Mouse (Mus musculus) liver, embryonic 14.5 days (tissue): ENCODE data around the gene Lce1a2. TPM values are rescaled to one million over a fixed set of nuclear protein-coding genes. Genes with fewer than 3 reads are reported as not detected.
"Not testable (repeated sequence)": the region's sequence is repeated elsewhere in the genome, so short reads cannot be mapped to it uniquely, and the experiment has no call there.

Source experiments
- ATAC-seq: fragments of 200-750 bp; cut with Nextera tagmentation; 2 replicates; pipeline ENCODE4 v1.8.0; 2017; ENCODE audit warnings: moderate number of reproducible peaks, mild to moderate bottlenecking, moderate library complexity; ENCODE audit not compliant: insufficient read depth
- DNase-seq, 3 experiments: peaks; one replicate each; pipeline ENCODE4 v3.0.0-alpha.2; 2012 to 2013; ENCODE audit warnings: low read depth in 3 of 3, low spot score in 3 of 3
- H3K27ac ChIP-seq: fragments of 300-500 bp; sonication (generic); 2 replicates; pipeline ENCODE4 v1.5.1; 2014; ENCODE audit warnings: moderate library complexity, mild to moderate bottlenecking, control low read depth, inconsistent platforms
- H3K27me3 ChIP-seq: fragments of 300-500 bp; sonication (generic); 2 replicates; pipeline ENCODE4 v1.6.1; 2014; ENCODE audit warnings: mild to moderate bottlenecking, low read length, moderate library complexity; ENCODE audit not compliant: control insufficient read depth, insufficient read depth
- H3K36me3 ChIP-seq: fragments of 300-500 bp; sonication (generic); replicated peaks from 2 replicates; pipeline ENCODE4 v1.6.1; 2014; ENCODE audit warnings: low read depth; ENCODE audit not compliant: control insufficient read depth, insufficient read depth
- H3K4me1 ChIP-seq, 2 experiments: fragments of 200-500 bp in 1 of 2; fragments of 300-500 bp in 1 of 2; sonication (generic) in 1 of 2; replicated peaks; 2 replicates each; pipeline ENCODE4 v1.6.1; 2012 to 2014; ENCODE audit warnings: antibody characterized with exemption in 1 of 2, inconsistent platforms in 1 of 2, low read length in 1 of 2; ENCODE audit not compliant: control insufficient read depth in 2 of 2, insufficient read depth in 2 of 2
- H3K4me2 ChIP-seq: fragments of 300-500 bp; sonication (generic); 2 replicates; pipeline ENCODE4 v1.6.1; 2014; ENCODE audit warnings: low read depth, mild to moderate bottlenecking, control low read depth, moderate library complexity
- H3K4me3 ChIP-seq, 2 experiments: fragments of 200-500 bp in 1 of 2; fragments of 300-500 bp in 1 of 2; sonication (generic) in 1 of 2; 2 replicates each; pipeline ENCODE4 v1.5.1; 2012 to 2014; ENCODE audit warnings: low read depth in 2 of 2, low read length in 2 of 2, mild to moderate bottlenecking in 2 of 2, control low read depth in 1 of 2, inconsistent platforms in 1 of 2, moderate library complexity in 1 of 2; ENCODE audit not compliant: insufficient read depth in 1 of 2
- H3K9ac ChIP-seq: fragments of 300-500 bp; sonication (generic); replicated peaks from 2 replicates; pipeline ENCODE4 v1.6.1; 2014; ENCODE audit warnings: mild to moderate bottlenecking, control low read depth, moderate library complexity
- H3K9me3 ChIP-seq: fragments of 300-500 bp; sonication (generic); 2 replicates; pipeline ENCODE4 v1.6.1; 2016; ENCODE audit warnings: low read length, mixed read lengths; ENCODE audit not compliant: control insufficient read depth
- CTCF ChIP-seq: IDR thresholded peaks from 2 replicates; pipeline ENCODE4 v1.5.1; 2016; ENCODE audit warnings: antibody characterized with exemption, low read depth, control low read depth
- EP300 ChIP-seq: IDR thresholded peaks from 2 replicates; pipeline ENCODE4 v1.6.1; 2016; ENCODE audit warnings: antibody characterized with exemption, low read depth
- WGBS: fragments of 180-500 bp; shearing (Covaris S2); extraction: QIAGEN DNeasy Blood & Tissue Kit; methylation state at CpG from one replicate; pipeline ENCODE4 v1.1.7; 2014; ENCODE audit not compliant: insufficient replicate concordance; 5-methylcytosine and 5-hydroxymethylcytosine counted together
- polyA plus RNA-seq, 2 experiments: library from polyadenylated mRNA; depleted of rRNA in 1 of 2; stranded (reverse) in 1 of 2; unstranded in 1 of 2; fragments of >200 nt; fragmentation: Nextera tagmentation in 1 of 2; extraction: Ambion mirVana in 1 of 2; gene quantifications; 2 replicates each; pipeline versions ENCODE4 v1.2.1 to v1.2.3; 2012 to 2014

Lce1a2 gene
- polyA plus RNA-seq (2012; rRNA removed) = not detected in 2 replicates
- polyA plus RNA-seq (2014; fragmentation: Nextera tagmentation; extraction: Ambion mirVana) = not detected in 2 replicates

GRCm38 (mm10) chr3:92670215-92670614 lies at the start of gene Lce1a2:
Lce1a2 (minus strand) TSS chr3:92670315.
- no peak for DNase-seq
- Histone ChIP-seq H3K36me3 (no peaks in the 10 kb centered on the region), H3K4me2 (no peak within 1 kb of the TSS), H3K4me1 (no peaks in the 10 kb centered on the region), H3K4me3 (no peak within 1 kb of the TSS), H3K27me3 (no peaks in the 10 kb centered on the region), H3K9me3 (no peaks in the 10 kb centered on the region), H3K9ac (no peak within 1 kb of the TSS), H3K27ac (no peak within 1 kb of the TSS)
- no peak for ATAC-seq
- TF ChIP-seq CTCF (no peak), EP300 (no peak)

GRCm38 (mm10) chr3:92715122-92715521 lies 45.0 kb upstream of the Lce1a2 start:
- Histone ChIP-seq H3K4me3 (no peak overlapping the region), H3K4me2 (no peak overlapping the region), H3K27ac (no peak overlapping the region), H3K9me3 (no peaks in the 10 kb centered on the region), H3K36me3 (no peaks in the 10 kb centered on the region), H3K27me3 (no peaks in the 10 kb centered on the region), H3K4me1 (no peaks in the 10 kb centered on the region), H3K9ac (no peak overlapping the region)
- ATAC-seq (no peak), DNase-seq (no peak)
- no peak for TF ChIP-seq CTCF
- TF ChIP-seq EP300 = no peak

GRCm38 (mm10) chr3:92708974-92709373 lies 38.9 kb upstream of the Lce1a2 start, which contains the start of gene Lce1e:
Lce1e (minus strand) TSS chr3:92709074.
- Histone ChIP-seq H3K36me3 (no peaks in the 10 kb centered on the region), H3K9me3 (no peaks in the 10 kb centered on the region), H3K27ac (no peak within 1 kb of the TSS), H3K9ac (no peak within 1 kb of the TSS), H3K4me2 (no peak within 1 kb of the TSS), H3K27me3 (no peaks in the 10 kb centered on the region), H3K4me3 (no peak within 1 kb of the TSS), H3K4me1 (no peaks in the 10 kb centered on the region)
- 53% methylated on average over 2 of the region's 2 CpGs for WGBS
- TF ChIP-seq EP300 = no peak
- no peak for TF ChIP-seq CTCF
- no peak for DNase-seq
- no peak for ATAC-seq

- ATAC-seq = no peak
- TF ChIP-seq CTCF = no peak
- TF ChIP-seq EP300 = no peak
- H3K9me3 ChIP-seq = no peaks in the 10 kb centered on the region
- no peaks in the 10 kb centered on the region for H3K36me3 ChIP-seq
- WGBS = 10% methylated on average over 1 of the region's 1 CpGs
- H3K27me3 ChIP-seq = no peaks in the 10 kb centered on the region
- no peak overlapping the region for H3K9ac ChIP-seq
- H3K4me3 ChIP-seq = no peak overlapping the region
- no peak for DNase-seq
- no peak overlapping the region for H3K27ac ChIP-seq
- no peaks in the 10 kb centered on the region for H3K4me1 ChIP-seq
- H3K4me2 ChIP-seq = no peak overlapping the region
These were observed 24.5 kb upstream of the Lce1a2 start for GRCm38 (mm10) chr3:92694613-92695012.

DNA sequence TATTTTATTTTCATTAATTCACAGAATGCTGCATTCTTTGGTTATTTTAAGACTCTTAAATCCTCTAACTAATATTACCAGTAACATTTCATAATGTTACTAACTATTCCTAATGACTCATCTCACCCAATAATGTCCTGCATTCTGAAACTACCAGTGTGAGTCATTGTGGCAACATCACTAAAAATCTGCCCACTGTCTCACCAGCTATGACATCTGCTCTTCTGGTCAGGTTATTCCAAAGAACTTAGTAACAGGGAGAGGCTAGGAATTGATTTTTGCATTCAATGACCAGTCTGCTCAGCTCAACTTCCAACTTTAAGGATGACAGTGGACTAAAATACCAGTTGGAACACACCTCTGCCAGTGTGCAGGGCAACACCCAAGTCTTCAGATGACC lies 21.6 kb upstream of the Lce1a2 start:
- Histone ChIP-seq H3K36me3 (no peaks in the 10 kb centered on the region), H3K4me2 (no peak overlapping the region), H3K27me3 (no peaks in the 10 kb centered on the region), H3K9me3 (no peaks in the 10 kb centered on the region), H3K4me3 (no peak overlapping the region), H3K27ac (no peak overlapping the region), H3K9ac (no peak overlapping the region), H3K4me1 (no peaks in the 10 kb centered on the region)
- TF ChIP-seq CTCF = no peak
- TF ChIP-seq EP300 = no peak
- no peak for ATAC-seq
- no peak for DNase-seq

- DNase-seq = peak in 1 of 3 experiments; percentile 0
- not testable (repeated sequence) for H3K36me3 ChIP-seq
These were observed 19.0 kb upstream of the Lce1a2 start for GRCm38 (mm10) chr3:92689154-92689553.

More at GRCm38 (mm10) chr3:92689154-92689553, 19.0 kb upstream of the Lce1a2 start:
- H3K27me3 ChIP-seq, H3K4me1 ChIP-seq, ATAC-seq, H3K4me2 ChIP-seq, H3K9me3 ChIP-seq, H3K27ac ChIP-seq, H3K9ac ChIP-seq, H3K4me3 ChIP-seq: not testable (repeated sequence)
- WGBS = 59% methylated on average over 15 of the region's 16 CpGs
